Mouse (Mus musculus) large intestine, adult 2 months (tissue): ENCODE measurements at regions not wholly inside any gene's neighbourhood (a gene's known extent, or its start where the extent isn't known, plus 50 kb on each side); places are given as distances from the start of the nearest gene placed in this dataset.

Experiments used
- DNase-seq: peaks from one replicate; pipeline ENCODE4 v3.0.0-alpha.2; 2012; ENCODE audit warnings: low read depth, low spot score
- WGBS: fragments of 180-500 bp; shearing (Covaris S2); methylation state at CpG from one replicate; pipeline ENCODE4 v1.1.7; 2018; 5-methylcytosine and 5-hydroxymethylcytosine counted together

DNA sequence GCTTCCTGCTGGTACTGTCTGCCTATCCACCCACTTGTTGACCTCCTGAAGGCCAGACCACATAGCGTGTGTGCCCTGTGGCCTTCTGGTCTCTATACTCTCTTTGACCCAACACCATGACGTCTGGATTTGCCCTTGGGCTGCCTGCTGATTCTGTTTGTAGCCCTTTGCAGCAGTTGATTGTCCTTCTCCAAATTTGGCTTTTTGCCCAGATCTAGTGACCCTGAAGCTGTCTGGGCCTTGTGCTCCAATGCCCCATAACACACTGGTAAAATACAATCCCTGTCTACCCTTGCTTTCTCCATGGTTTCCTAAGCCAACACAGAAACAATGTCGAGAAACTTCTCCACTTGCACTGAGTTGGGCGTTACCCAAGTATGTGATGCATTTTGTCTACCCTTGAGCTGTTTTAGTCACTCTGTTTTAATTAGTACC, 979.3 kb downstream of the Epha4 start:
- DNase-seq, result no peak
- 71% methylated on average over 4 of the region's 4 CpGs for WGBS

GRCm38 (mm10) chr1:76540529-76540928, 974.4 kb downstream of the Epha4 start:
- DNase-seq, result no peak
- 49% methylated on average over 3 of the region's 3 CpGs for WGBS

- 59% methylated on average over 5 of the region's 5 CpGs for WGBS
- no peak for DNase-seq
Observed at GRCm38 (mm10) chr1:76550876-76551275, 964.0 kb downstream of the Epha4 start.

- WGBS, result 87% methylated on average over 7 of the region's 7 CpGs
Observed at GRCm38 (mm10) chr1:76559441-76559840, 955.4 kb downstream of the Epha4 start.

GRCm38 (mm10) chr1:76575487-76575886, 939.4 kb downstream of the Epha4 start:
- 56% methylated on average over 5 of the region's 5 CpGs for WGBS
- DNase-seq, result no peak

More at GRCm38 (mm10) chr1:76559441-76559840, 955.4 kb downstream of the Epha4 start:
- DNase-seq, result no peak

DNA sequence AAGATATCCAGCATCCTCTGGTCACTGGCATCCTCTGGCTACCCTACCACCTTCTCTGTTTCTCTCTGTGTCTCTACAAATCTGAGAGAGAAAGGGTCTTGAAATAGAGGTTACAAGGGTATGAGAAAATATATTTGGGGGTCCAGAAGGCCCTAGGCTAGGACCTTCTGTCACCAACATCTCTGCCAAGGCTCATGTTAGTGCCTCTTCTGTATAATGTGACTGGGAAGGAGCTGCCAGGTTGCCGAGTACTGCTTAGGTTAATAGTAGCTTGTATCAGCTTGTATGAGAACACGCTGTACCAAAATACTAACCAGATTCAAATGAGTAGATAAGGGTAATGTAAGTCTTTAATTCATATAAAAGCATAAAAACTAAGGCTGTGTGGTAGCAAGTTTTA, 929.0 kb downstream of the Epha4 start:
- no peak for DNase-seq
- 90% methylated on average over 2 of the region's 2 CpGs for WGBS

- DNase-seq, result no peak
- 92% methylated on average over 3 of the region's 3 CpGs for WGBS
Observed at GRCm38 (mm10) chr1:76625831-76626230, 889.1 kb downstream of the Epha4 start.

- DNase-seq, result no peak
Observed at GRCm38 (mm10) chr1:76629861-76630260, 885.0 kb downstream of the Epha4 start.

- 82% methylated on average over 1 of the region's 1 CpGs for WGBS
- DNase-seq, result no peak
Observed at GRCm38 (mm10) chr1:76634071-76634470, 880.8 kb downstream of the Epha4 start.

GRCm38 (mm10) chr1:76637268-76638009, 877.4 kb downstream of the Epha4 start:
- WGBS, result 86% methylated on average over 19 of the region's 19 CpGs
- DNase-seq, result no peak

- no peak for DNase-seq
- 79% methylated on average over 5 of the region's 5 CpGs for WGBS
Observed at GRCm38 (mm10) chr1:76638010-76638400, 876.9 kb downstream of the Epha4 start.

GRCm38 (mm10) chr1:76641181-76641711, 873.6 kb downstream of the Epha4 start:
- no peak for DNase-seq
- 50% methylated on average over 3 of the region's 3 CpGs for WGBS

- WGBS, result 66% methylated on average over 6 of the region's 6 CpGs
- no peak for DNase-seq
Observed at GRCm38 (mm10) chr1:76642703-76643102, 872.2 kb downstream of the Epha4 start.

- DNase-seq, result no peak
- 44% methylated on average over 3 of the region's 3 CpGs for WGBS
Observed at GRCm38 (mm10) chr1:76644895-76645294, 870.0 kb downstream of the Epha4 start.

DNA sequence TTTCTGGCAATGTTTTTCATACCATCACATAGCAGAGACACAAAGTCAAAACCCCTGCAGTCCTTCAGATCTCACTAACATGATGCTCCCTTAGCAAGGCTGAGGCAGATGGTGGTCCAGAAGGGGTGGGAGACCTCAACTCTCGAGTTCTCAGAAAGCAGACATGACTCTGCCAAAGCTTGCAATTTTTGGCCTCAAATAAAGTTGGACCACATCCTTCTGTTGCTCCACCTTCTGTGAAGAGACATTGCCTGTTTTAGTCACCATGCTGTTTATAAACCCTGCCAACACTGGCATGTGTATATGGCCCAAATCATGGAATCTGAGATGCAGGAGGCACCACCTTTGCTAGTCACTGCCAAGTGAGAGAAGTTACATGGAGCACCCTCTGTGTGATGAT, 860.1 kb downstream of the Epha4 start:
- 54% methylated on average over 1 of the region's 1 CpGs for WGBS
- DNase-seq, result no peak

GRCm38 (mm10) chr1:76658228-76658627, 856.7 kb downstream of the Epha4 start:
- no peak for DNase-seq
- WGBS, result 81% methylated on average over 4 of the region's 4 CpGs

DNA sequence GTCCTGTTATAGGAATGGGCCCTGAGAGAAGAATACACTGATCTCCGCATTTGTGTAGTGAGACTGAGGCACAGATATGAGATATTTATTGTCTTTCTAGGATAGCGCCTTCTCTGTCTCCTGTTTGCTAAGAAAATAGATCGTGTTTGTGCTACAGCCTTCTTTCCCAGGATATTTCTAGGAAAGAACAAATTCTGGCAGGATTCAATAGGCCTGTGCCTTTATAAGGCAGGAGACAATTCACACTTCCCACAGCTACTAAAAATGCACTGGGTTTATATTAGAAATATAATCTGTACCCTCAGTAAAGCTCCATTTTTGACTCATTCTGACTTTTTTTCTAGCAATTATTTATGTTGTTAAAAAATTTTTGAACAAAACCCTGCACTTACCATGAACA, 854.7 kb downstream of the Epha4 start:
- DNase-seq, result no peak
- 84% methylated on average over 3 of the region's 3 CpGs for WGBS

- 35% methylated on average over 4 of the region's 4 CpGs for WGBS
- DNase-seq, result no peak
Observed at GRCm38 (mm10) chr1:76664381-76664780, 850.5 kb downstream of the Epha4 start.

GRCm38 (mm10) chr1:76676836-76677235, 838.1 kb downstream of the Epha4 start:
- WGBS, result 76% methylated on average over 6 of the region's 6 CpGs
- no peak for DNase-seq

DNA sequence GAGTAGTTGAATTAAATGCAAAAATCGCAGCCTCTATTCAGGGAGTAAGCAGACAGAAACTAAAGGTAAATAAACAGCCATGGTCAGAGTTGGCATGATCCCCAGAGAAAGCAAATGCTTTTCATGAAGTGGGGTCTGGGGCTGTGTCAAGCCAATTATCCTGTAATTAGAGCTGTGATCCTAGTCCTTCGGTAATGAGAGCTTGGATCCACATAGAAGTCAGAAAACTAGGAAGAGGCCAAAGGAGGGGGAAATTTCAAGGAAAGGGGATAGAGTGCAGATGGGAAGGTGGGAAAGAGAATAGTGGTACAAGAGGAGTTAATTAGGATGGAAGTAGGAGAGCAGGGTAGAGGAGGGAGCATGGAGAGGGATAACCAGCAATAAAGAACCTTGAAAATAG, 809.3 kb downstream of the Epha4 start:
- DNase-seq, result no peak

DNA sequence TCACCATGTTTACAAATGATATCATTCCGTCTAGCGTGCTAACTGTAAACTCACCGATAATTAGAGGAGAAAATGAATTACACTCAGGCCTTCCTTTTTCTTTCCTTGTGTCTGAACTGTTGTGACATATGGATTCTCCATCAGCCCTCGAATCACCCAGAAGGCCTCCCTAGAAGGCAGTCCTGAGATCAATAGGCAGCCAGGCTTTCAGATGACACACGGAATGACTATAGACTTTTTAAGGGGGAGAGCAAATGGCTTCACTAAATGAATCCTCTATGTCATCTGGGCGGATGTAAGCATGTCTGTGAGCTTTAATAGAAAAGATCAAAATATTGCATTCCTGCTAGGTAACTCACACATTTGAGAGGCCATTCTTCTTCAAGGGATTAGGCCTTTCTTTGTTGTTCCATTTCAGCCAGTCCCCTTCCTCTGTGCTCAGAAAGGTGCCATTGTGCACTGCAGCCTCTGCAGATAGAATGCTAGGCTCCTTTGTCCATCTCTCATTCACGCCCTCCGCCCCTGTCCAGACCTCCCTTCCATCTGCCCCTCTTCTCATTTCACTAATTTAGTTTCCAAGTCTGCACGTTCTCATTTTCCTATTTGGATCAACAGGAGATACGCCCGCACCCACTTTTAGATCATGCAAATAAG, 797.1 kb downstream of the Epha4 start:
- WGBS, result 76% methylated on average over 11 of the region's 11 CpGs
- DNase-seq, result no peak

More for the DNA sequence above, 809.3 kb downstream of the Epha4 start:
- WGBS, result 80% methylated on average over 2 of the region's 2 CpGs
